Mouse (Mus musculus) ES-E14 (cell line): ENCODE results near the gene Fzd1. TPM values are rescaled to one million over a fixed set of nuclear protein-coding genes. Genes with fewer than 3 reads are reported as not detected.

Experiments
- DNase-seq: peaks from one replicate; pipeline ENCODE4 v3.0.0-alpha.2; 2013; ENCODE audit warnings: low read depth, low spot score
- H3K27ac ChIP-seq: 2 replicates; pipeline ENCODE4 v1.5.1; 2012; ENCODE audit warnings: low read depth, mild to moderate bottlenecking, low read length, moderate library complexity, mixed read lengths; ENCODE audit not compliant: poor library complexity, insufficient read depth, severe bottlenecking
- H3K36me3 ChIP-seq: 2 replicates; pipeline ENCODE4 v1.6.1; 2012; ENCODE audit warnings: mild to moderate bottlenecking, low read length, moderate library complexity, mixed read lengths; ENCODE audit not compliant: control insufficient read depth, poor library complexity, insufficient read depth, severe bottlenecking
- H3K4me1 ChIP-seq, 2 experiments: fragments of 150-350 bp in 1 of 2; sonication (generic) in 1 of 2; 2 replicates each; pipeline ENCODE4 v1.6.1; 2012; ENCODE audit warnings: low read length in 2 of 2, mild to moderate bottlenecking in 1 of 2, mixed read lengths in 1 of 2; ENCODE audit not compliant: control insufficient read depth in 2 of 2, insufficient read depth in 2 of 2, poor library complexity in 1 of 2
- H3K4me3 ChIP-seq, 2 experiments: fragments of 150-350 bp in 1 of 2; sonication (generic) in 1 of 2; 2 replicates each; pipeline ENCODE4 v1.5.1; 2012; ENCODE audit warnings: low read length in 2 of 2, low read depth in 1 of 2, mild to moderate bottlenecking in 1 of 2, mixed read lengths in 1 of 2; ENCODE audit not compliant: insufficient read depth in 1 of 2, poor library complexity in 1 of 2, severe bottlenecking in 1 of 2
- H3K9ac ChIP-seq: 2 replicates; pipeline ENCODE4 v1.6.1; 2012; ENCODE audit warnings: low read depth, mild to moderate bottlenecking, low read length, mixed read lengths; ENCODE audit not compliant: poor library complexity, insufficient read depth, severe bottlenecking
- H3K9me3 ChIP-seq: fragments of 150-350 bp; sonication (generic); 2 replicates; pipeline ENCODE4 v1.6.1; 2012; ENCODE audit warnings: low read depth, mild to moderate bottlenecking, low read length; ENCODE audit not compliant: control insufficient read depth, insufficient read depth
- CHD2 ChIP-seq: IDR thresholded peaks from 2 replicates; pipeline ENCODE4 v1.6.1; 2014; ENCODE audit warnings: mild to moderate bottlenecking, low read depth, low read length, inconsistent platforms
- HCFC1 ChIP-seq: IDR thresholded peaks from 2 replicates; pipeline ENCODE4 v1.6.1; 2012; ENCODE audit warnings: low read length, inconsistent platforms, borderline replicate concordance; ENCODE audit not compliant: insufficient read depth
- MAFK ChIP-seq: IDR thresholded peaks from 2 replicates; pipeline ENCODE4 v1.6.1; 2014; ENCODE audit warnings: mild to moderate bottlenecking, low read depth, low read length, inconsistent platforms; ENCODE audit not compliant: insufficient read depth
- ZC3H11A ChIP-seq: IDR thresholded peaks from 2 replicates; pipeline ENCODE4 v1.6.1; 2012; ENCODE audit warnings: low read depth, mild to moderate bottlenecking, inconsistent platforms, low read length, borderline replicate concordance
- ZNF384 ChIP-seq: IDR thresholded peaks from 2 replicates; pipeline ENCODE4 v1.6.1; 2012; ENCODE audit warnings: low read depth, low read length, inconsistent platforms
- in situ Hi-C, 2 experiments: fragments of 600-800 bp; cut with MboI; formaldehyde crosslinking; loops; one replicate each; pipeline ENCODE4 v1.15.1; 2025; ENCODE audit warnings: low sequenced_read_pairs in 2 of 2, inconsistent platforms in 1 of 2; ENCODE audit not compliant: unreplicated experiment in 2 of 2
- total RNA-seq: library from RNA; depleted of rRNA; stranded (reverse); fragments of 300-350 nt; gene quantifications from 2 replicates; pipeline ENCODE4 v1.2.3, GENCODE M21; 2012

Fzd1 gene
- total RNA-seq, 1 experiment, result 3.5 TPM

DNA sequence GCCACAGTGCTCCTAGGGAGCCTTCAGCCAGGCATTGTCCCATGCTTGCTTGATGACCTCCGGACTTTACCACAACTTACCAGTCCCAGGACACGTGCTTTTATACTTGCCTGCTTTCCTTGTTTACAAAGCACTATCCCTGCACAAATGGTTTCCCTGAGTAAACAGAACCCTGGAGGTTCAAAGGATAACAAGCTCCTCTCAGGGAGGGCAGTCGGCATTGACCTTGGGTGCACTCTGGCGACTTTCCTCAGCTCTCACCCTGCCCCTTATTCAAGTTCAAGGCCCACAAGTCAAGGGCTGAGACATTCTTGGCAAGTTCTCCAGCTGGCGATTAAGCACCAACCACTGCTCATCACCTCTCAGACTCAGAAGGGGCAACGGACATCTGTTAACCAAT is 20.8 kb downstream of the Fzd1 start:
- in situ Hi-C loops, result no loop called here
- Histone ChIP-seq H3K4me1 (no peaks in the 10 kb centered on the region), H3K4me3 (no peak overlapping the region), H3K27ac (no peak overlapping the region), H3K9me3 (peaks cover 12% of the 10 kb centered on the region), H3K36me3 (no peaks in the 10 kb centered on the region), H3K9ac (no peak overlapping the region)
- no peak for DNase-seq
- TF ChIP-seq CHD2 (no peak), HCFC1 (no peak), MAFK (no peak), ZC3H11A (no peak), ZNF384 (no peak)

DNA sequence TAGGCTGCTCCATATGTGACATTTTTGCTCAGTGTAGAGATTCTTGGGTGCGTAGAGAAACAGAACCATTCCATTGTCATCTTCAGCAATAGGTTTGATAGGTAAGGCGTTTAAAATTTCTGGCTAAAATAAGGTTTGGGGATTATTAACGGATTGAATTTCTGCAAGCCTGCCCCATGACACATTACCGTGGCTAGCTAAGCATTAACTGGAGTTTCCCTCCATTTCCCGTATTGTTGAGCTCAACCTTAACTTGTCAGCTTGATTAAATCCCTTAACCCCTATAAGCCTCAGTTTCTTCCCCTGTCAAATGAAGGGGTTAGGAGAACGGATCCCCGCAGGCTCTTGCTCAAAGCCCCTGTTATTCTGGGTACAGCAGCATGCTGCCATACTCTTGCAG is 22.4 kb downstream of the Fzd1 start:
- no peak overlapping the region for H3K4me3 ChIP-seq
- no peaks in the 10 kb centered on the region for H3K36me3 ChIP-seq
- H3K9me3 ChIP-seq, result peaks cover 14% of the 10 kb centered on the region
- H3K4me1 ChIP-seq, result no peaks in the 10 kb centered on the region
- DNase-seq, result no peak
- in situ Hi-C loops, result no loop called here
- TF ChIP-seq MAFK (no peak), HCFC1 (no peak), ZC3H11A (no peak), CHD2 (no peak), ZNF384 (no peak)
- H3K9ac ChIP-seq, result no peak overlapping the region
- no peak overlapping the region for H3K27ac ChIP-seq

DNA sequence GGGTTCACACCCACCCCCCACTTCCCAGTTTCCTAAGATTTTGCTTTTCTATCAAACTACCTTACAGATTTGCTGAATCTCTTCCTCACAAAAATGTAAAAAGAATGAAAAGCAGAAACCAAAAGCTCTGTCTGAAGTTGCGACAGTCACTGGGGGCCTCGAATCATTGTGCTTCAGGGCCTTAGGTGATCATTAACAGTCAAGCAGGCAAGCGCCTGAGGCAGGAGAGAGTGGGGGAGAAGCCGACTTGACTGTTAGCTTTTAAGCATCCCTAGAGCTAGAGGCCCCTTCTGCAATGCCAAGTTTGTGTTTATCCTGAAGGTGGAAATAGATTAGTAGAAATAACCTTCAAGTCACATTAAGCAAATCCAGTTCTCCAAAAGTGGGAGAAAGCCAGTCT is 24.6 kb downstream of the Fzd1 start:
- no peaks in the 10 kb centered on the region for H3K4me1 ChIP-seq
- H3K4me3 ChIP-seq, result no peak overlapping the region
- TF ChIP-seq ZC3H11A, result no peak
- no peak for TF ChIP-seq MAFK
- no peak for TF ChIP-seq HCFC1
- TF ChIP-seq CHD2, result no peak
- no peak for TF ChIP-seq ZNF384
- in situ Hi-C loops, result no loop called here
- no peak overlapping the region for H3K27ac ChIP-seq
- no peak overlapping the region for H3K9ac ChIP-seq
- DNase-seq, result no peak
- peaks cover 14% of the 10 kb centered on the region for H3K9me3 ChIP-seq
- H3K36me3 ChIP-seq, result no peaks in the 10 kb centered on the region

DNA sequence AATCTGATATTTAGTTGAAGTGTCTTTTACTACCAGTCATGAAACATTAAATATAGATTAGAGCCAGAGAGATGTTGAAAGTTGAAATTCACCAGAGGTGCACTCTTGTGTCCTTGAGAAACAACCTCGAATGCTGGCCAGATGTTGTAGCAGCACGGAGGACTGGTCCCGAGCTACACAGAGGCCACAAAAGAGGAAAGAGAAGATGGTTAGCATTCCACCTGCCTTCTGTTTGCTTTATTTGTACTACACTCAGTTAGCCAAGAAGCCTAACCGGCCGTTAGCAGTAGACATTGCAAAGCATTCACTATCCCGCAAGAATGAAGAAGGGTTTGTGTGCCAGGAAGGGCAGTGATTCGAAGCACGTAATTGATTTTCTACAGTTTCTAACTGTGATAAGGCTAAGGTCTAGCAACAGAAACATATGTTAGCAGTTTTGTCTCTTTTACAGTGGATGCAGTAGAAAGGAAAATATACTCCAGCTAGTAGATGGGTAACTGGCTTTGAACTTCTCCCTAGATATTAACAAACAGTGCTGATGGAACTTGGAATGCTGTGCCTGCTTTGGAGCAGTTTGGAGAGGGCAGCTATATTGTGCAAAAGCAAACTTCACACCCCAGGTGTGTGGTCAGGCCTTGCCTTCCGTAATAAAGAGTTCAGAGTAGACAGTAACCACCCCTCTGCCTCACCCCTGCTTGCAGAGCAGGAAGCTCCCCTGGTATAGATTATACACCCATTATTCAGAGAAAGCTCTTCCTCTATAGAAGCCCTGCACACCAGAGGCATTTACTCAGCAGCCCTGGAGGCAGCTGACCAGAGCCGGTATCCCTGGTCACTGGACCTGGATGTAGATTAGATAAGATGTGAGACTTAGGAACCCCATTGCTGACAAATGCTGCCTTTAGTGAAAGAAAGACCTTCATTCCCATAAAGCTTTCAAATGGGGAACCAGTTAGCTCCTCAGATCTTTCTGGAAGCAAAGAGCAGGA is 25.3 kb downstream of the Fzd1 start:
- DNase-seq, result no peak
- Histone ChIP-seq H3K9ac (no peak overlapping the region), H3K4me1 (no peaks in the 10 kb centered on the region), H3K27ac (no peak overlapping the region), H3K36me3 (no peaks in the 10 kb centered on the region), H3K4me3 (no peak overlapping the region), H3K9me3 (peaks cover 14% of the 10 kb centered on the region)
- in situ Hi-C loops, result no loop called here
- TF ChIP-seq ZNF384, result no peak
- TF ChIP-seq MAFK, result no peak
- TF ChIP-seq CHD2, result no peak
- no peak for TF ChIP-seq HCFC1
- no peak for TF ChIP-seq ZC3H11A
